Mouse (Mus musculus): ENCODE results near the gene Celf5.

DNA sequence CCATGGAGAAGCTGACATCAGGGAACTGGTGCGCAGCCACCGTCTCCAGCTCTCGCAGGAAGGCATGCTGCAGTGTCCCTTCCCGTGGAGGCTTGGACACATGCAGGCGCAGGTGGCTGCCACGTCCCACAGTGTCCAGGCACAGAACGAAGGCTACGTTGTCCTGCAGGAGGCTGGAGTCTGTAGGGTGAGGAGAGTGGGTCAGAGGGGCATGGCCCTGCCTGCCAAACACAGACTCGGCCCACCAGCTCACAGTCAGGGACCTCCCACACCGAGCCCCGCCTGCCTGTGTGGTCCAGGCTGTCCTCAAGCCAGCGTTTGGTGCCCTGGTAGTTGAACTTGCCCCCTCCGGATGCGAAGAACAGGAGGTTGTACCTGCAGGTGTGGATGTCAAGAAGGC is 7.4 kb upstream of the Celf5 start:
- TF ChIP-seq CTCF (IDR thresholded peaks at IDR 0.05; ENCODE audit: borderline replicate concordance, insufficient read depth, low read depth, low read length) (no peak), POLR2A (IDR thresholded peaks at IDR 0.05; ENCODE audit: borderline replicate concordance, insufficient read depth, low read length) (no peak)

All from cerebellum, adult 2 months (tissue).